Mouse (Mus musculus) neural tube, embryonic 12.5 days (tissue): ENCODE results near the gene 4931428F04Rik. TPM values are rescaled to one million over a fixed set of nuclear protein-coding genes. Genes with fewer than 3 reads are reported as not detected.
A peak's percentile ranks its signal among the peaks of the same experiment; 100 is the strongest.

Experiments
- ATAC-seq: fragments of 200-750 bp; cut with Nextera tagmentation; 2 replicates; pipeline ENCODE4 v1.8.0; 2017; ENCODE audit warnings: low read depth, mild to moderate bottlenecking, moderate TSS enrichment, moderate library complexity; ENCODE audit not compliant: low FRiP score
- H3K27ac ChIP-seq: fragments of 300-500 bp; sonication (generic); 2 replicates; pipeline ENCODE4 v1.5.1; 2016
- H3K27me3 ChIP-seq: fragments of 300-500 bp; sonication (generic); replicated peaks from 2 replicates; pipeline ENCODE4 v1.6.1; 2016; ENCODE audit warnings: mild to moderate bottlenecking
- H3K36me3 ChIP-seq: fragments of 300-500 bp; sonication (generic); 2 replicates; pipeline ENCODE4 v1.6.1; 2016; ENCODE audit warnings: mild to moderate bottlenecking
- H3K4me1 ChIP-seq: fragments of 300-500 bp; sonication (generic); 2 replicates; pipeline ENCODE4 v1.6.1; 2016
- H3K4me2 ChIP-seq: fragments of 300-500 bp; sonication (generic); replicated peaks from 2 replicates; pipeline ENCODE4 v1.6.1; 2016; ENCODE audit warnings: mild to moderate bottlenecking
- H3K4me3 ChIP-seq: fragments of 300-500 bp; sonication (generic); 2 replicates; pipeline ENCODE4 v1.5.1; 2016
- H3K9ac ChIP-seq: fragments of 300-500 bp; sonication (generic); 2 replicates; pipeline ENCODE4 v1.6.1; 2016; ENCODE audit warnings: mild to moderate bottlenecking
- H3K9me3 ChIP-seq: fragments of 300-500 bp; sonication (generic); 2 replicates; pipeline ENCODE4 v1.6.1; 2016; ENCODE audit warnings: mild to moderate bottlenecking
- WGBS: fragments of 180-500 bp; shearing (Covaris S2); methylation state at CpG from one replicate; pipeline ENCODE4 v1.1.7; 2016; 5-methylcytosine and 5-hydroxymethylcytosine counted together
- polyA plus RNA-seq: library from polyadenylated mRNA; unstranded; fragments of >200 nt; fragmentation: Nextera tagmentation; extraction: Ambion mirVana; gene quantifications from 2 replicates; pipeline ENCODE4 v1.2.1, GENCODE M21; 2016

The 4931428F04Rik gene
- 70.6 and 78.4 TPM in 2 replicates for polyA plus RNA-seq

DNA sequence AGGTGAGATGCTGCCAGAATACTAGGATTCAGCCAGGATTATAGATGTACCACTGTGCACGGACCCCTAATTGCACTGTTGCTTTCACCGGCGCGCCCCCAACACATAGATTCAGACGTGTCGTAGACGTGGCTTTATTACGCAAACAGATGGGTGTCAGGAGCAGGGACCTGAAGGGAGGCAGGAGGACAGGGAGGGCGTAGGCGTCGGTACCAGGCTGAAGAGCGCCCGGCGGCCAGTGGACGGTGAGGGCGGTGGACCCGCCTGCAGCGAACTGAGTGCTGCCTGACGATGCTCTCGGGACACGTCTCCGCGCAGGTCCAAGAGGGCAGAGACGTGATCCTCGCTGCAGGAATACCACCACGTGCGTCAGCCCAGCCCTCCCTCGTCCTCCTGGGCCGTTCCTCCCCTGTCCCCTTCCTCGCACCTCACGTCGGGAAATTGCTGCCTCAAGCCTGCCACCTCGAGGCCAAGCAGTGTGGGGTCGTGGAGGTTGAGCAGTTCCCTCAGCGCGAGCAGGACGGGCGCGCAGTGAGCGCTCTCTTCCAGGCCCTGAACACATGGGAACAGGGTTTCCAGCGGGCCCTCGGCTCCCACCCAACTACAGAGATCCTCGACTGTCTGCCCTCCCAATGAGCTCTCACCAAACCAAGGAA, at the start of gene 4931428F04Rik:
Gene 4931428F04Rik (minus strand): TSS at position 60 of the 656 bp plus-strand sequence.
- H3K36me3 ChIP-seq, result peaks cover 9% of the 10 kb centered on the region; the same call in 1 of the 2 replicates
- peaks cover 15% of the 10 kb centered on the region for H3K27me3 ChIP-seq
- 2% methylated on average over 43 of the region's 43 CpGs for WGBS
- H3K4me2 ChIP-seq, result peak within 1 kb of the TSS; percentile 80
- peak; percentile 33 for ATAC-seq
- H3K9me3 ChIP-seq, result no peaks in the 10 kb centered on the region
- peak within 1 kb of the TSS; percentile 41 for H3K9ac ChIP-seq
- H3K27ac ChIP-seq, result peak within 1 kb of the TSS; percentile 43
- H3K4me3 ChIP-seq, result peak within 1 kb of the TSS; percentile 42
- peaks cover 36% of the 10 kb centered on the region for H3K4me1 ChIP-seq

DNA sequence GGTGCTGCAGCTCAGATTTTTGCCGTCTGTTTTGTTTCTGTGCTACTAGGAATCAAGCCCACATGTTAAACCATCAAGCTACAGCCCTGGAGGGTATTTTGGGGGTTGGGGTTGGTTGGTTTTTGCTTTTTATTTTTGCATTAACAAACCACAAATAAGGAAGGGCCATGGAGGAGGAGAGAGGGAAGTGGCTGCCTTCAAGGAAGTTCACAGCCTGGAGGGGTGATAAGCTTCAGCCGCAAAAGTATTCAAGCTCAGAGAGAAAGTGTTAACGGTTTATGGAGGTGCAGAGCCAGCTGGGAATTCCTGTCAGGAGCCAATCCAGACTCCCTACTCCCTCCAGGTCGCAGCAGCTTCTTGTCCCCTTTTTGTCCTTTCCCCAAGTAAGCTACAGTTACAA, 49.3 kb upstream of the 4931428F04Rik start:
- no peak overlapping the region for H3K4me2 ChIP-seq
- no peak overlapping the region for H3K27ac ChIP-seq
- H3K4me1 ChIP-seq, result no peaks in the 10 kb centered on the region
- H3K27me3 ChIP-seq, result no peaks in the 10 kb centered on the region
- H3K4me3 ChIP-seq, result no peak overlapping the region
- 56% methylated on average over 4 of the region's 4 CpGs for WGBS
- no peaks in the 10 kb centered on the region for H3K9me3 ChIP-seq
- H3K36me3 ChIP-seq, result peaks cover 14% of the 10 kb centered on the region
- ATAC-seq, result no peak
- no peak overlapping the region for H3K9ac ChIP-seq

DNA sequence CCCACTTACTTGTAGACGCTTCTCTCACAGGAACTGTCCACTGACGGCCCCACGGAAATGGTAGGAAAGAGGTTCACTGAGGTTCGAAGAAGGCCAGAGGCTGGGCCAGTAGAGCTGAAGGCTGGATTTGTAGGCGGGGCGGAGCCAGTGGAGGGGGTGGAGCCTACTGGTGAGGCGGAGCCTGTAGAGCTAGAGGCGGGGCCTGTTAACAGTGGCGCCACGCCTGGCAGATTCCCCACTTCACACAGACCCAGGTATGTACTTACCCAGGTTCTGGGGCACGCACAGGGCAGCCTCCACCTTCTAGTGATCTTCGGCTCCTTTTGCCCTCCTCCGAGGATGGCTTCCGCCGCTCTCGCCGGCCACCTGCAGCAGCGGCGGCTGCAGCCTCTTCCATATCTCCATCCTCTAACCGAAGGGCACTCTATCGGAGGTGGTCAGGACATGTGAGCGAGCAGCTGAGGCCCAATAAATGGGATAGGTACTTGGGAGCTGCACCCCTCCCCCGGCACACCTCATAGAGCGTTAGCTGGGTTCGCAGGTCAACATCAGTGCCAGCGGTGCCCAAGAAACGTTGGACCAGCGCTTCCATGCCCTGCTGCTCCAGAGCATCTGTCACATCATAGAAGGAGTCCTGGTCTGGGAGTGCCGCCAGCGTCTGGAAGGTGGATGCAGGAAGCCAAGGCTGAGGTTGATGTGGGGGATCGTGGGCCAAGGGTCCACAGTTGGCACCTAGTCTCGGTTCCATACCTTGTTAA, 46.9 kb upstream of the 4931428F04Rik start:
- Histone ChIP-seq H3K4me3 (no peak overlapping the region), H3K27ac (no peak overlapping the region), H3K4me2 (no peak overlapping the region; the same call in 1 of the 2 replicates), H3K4me1 (no peaks in the 10 kb centered on the region), H3K9ac (no peak overlapping the region), H3K36me3 (peaks cover 28% of the 10 kb centered on the region), H3K27me3 (no peaks in the 10 kb centered on the region), H3K9me3 (no peaks in the 10 kb centered on the region)
- WGBS, result 46% methylated on average over 32 of the region's 32 CpGs
- ATAC-seq, result no peak

DNA sequence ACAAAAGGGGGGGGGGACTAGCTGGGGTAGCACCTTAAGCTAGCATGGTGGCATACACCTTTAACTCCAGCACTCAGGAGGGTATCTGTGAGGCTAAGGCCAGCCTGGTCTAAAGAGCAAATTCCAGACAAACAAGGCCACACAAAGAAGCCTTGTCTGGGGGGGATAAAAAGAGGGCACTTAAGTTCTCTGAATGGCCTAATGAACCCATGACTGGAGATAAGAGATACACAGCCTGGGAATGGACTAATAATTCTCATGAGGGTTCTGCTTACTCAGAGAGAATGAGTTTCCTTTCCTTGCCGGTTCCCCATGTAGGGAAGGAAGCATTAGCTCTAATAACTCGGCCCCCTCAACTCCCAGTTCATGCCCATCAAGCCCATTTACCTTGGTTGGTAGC, 42.9 kb upstream of the 4931428F04Rik start:
- no peak overlapping the region for H3K9ac ChIP-seq
- H3K36me3 ChIP-seq, result peaks cover 66% of the 10 kb centered on the region
- H3K4me1 ChIP-seq, result peaks cover 1% of the 10 kb centered on the region
- H3K9me3 ChIP-seq, result no peaks in the 10 kb centered on the region
- no peak overlapping the region for H3K27ac ChIP-seq
- no peak for ATAC-seq
- H3K4me3 ChIP-seq, result no peak overlapping the region
- no peak overlapping the region for H3K4me2 ChIP-seq
- H3K27me3 ChIP-seq, result no peaks in the 10 kb centered on the region
- WGBS, result 71% methylated on average over 2 of the region's 2 CpGs

DNA sequence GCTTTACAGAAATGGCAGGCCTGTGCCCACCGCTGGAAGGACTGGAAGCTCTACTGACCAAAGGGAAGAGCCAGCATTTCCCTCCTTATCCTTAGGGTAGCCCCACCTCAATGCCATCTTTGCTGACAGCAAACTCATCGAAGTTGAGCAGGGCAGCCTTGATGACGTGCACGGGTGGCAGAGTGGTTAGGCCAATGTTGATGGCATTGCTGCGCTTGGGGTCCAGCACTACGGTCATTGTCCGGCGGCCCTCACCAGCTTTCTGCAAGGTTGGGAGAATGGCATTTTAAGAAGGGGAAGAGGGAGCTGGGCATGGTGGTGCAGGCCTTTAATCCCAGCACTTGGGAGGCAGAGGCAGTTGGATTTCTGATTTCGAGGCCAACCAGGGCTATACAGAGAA, 42.3 kb upstream of the 4931428F04Rik start:
- Histone ChIP-seq H3K27ac (no peak overlapping the region), H3K9ac (0 out of 2 replicates have a peak overlapping the region, but pooled peaks have one; percentile 17), H3K9me3 (no peaks in the 10 kb centered on the region), H3K27me3 (no peaks in the 10 kb centered on the region), H3K4me3 (no peak overlapping the region), H3K36me3 (peaks cover 66% of the 10 kb centered on the region), H3K4me2 (no peak overlapping the region), H3K4me1 (peaks cover 7% of the 10 kb centered on the region)
- no peak for ATAC-seq
- 95% methylated on average over 9 of the region's 9 CpGs for WGBS

DNA sequence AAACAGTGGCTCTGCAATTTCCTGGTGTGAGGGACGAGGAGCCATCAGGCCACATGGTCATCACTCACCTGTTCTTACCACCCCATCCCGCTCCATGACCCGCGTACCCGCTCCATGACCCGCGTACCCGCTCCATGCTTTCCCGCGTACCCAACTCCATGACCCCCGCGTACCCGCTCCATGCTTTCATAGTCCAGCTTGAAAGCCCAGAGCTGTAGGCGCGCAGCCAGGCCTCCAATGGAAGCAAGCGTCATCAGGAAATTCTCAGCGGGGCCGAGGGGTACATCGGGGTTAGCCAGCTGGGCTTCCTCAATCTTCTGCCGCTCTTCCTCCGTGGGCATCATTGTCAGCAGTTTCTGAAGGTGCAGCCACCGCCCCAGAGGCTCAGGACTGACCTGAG, 41.8 kb upstream of the 4931428F04Rik start:
- Histone ChIP-seq H3K27ac (no peak overlapping the region), H3K27me3 (no peaks in the 10 kb centered on the region), H3K4me3 (no peak overlapping the region), H3K9ac (0 out of 2 replicates have a peak overlapping the region, but pooled peaks have one; percentile 17), H3K36me3 (peaks cover 66% of the 10 kb centered on the region), H3K4me2 (no peak overlapping the region), H3K4me1 (peaks cover 10% of the 10 kb centered on the region), H3K9me3 (no peaks in the 10 kb centered on the region)
- WGBS, result 95% methylated on average over 22 of the region's 22 CpGs
- no peak for ATAC-seq

DNA sequence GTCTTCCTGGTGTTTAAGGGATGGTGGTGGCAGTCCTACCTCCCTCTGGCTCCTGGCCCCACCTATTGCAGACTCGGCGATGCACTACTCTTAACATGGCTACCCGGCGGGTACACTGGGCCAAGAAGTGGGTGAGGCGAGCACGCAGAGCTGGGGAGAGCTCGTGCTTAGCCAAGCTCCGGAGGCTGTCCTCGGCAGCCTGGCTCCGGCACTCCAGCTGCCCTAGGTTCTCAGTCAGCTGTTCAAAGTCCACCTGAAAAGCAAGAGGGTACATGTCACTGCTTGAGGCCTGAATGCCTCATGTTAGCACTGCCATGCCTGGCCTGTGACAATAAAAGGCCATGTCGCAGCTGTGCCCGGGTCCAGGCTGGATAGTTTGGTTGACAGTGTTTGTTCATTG, 40.7 kb upstream of the 4931428F04Rik start:
- peaks cover 11% of the 10 kb centered on the region for H3K4me1 ChIP-seq
- H3K4me2 ChIP-seq, result no peak overlapping the region
- no peaks in the 10 kb centered on the region for H3K27me3 ChIP-seq
- H3K36me3 ChIP-seq, result peaks cover 62% of the 10 kb centered on the region
- no peak overlapping the region for H3K4me3 ChIP-seq
- H3K9me3 ChIP-seq, result no peaks in the 10 kb centered on the region
- H3K9ac ChIP-seq, result no peak overlapping the region
- 96% methylated on average over 12 of the region's 12 CpGs for WGBS
- ATAC-seq, result no peak
- H3K27ac ChIP-seq, result no peak overlapping the region

DNA sequence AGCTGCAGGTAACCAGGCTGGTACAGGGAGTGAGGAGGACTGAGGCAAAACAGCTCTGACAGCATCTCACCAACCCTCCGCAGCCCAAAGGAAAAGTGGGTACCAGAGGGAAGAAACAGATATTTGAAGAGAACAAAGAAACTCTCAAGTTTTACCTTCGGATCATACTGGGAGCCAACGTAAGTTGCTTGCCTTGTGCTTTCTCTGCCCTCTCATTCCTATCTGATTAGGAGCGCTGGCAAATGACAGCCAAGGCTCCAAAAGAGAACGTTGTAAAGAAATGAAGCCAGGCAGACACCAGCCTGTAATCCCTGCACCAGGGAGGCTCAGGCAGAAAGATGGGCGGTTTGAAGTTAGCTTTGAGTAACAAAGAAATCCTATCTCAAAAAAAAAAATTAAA, 37.3 kb upstream of the 4931428F04Rik start:
- Histone ChIP-seq H3K9me3 (no peaks in the 10 kb centered on the region), H3K27me3 (no peaks in the 10 kb centered on the region), H3K9ac (peak overlapping the region; percentile 71), H3K4me2 (peak overlapping the region; percentile 82), H3K27ac (no peak overlapping the region), H3K36me3 (peaks cover 54% of the 10 kb centered on the region), H3K4me1 (peaks cover 21% of the 10 kb centered on the region), H3K4me3 (peak overlapping the region; percentile 70)
- ATAC-seq, result no peak
- WGBS, result 49% methylated on average over 6 of the region's 6 CpGs

DNA sequence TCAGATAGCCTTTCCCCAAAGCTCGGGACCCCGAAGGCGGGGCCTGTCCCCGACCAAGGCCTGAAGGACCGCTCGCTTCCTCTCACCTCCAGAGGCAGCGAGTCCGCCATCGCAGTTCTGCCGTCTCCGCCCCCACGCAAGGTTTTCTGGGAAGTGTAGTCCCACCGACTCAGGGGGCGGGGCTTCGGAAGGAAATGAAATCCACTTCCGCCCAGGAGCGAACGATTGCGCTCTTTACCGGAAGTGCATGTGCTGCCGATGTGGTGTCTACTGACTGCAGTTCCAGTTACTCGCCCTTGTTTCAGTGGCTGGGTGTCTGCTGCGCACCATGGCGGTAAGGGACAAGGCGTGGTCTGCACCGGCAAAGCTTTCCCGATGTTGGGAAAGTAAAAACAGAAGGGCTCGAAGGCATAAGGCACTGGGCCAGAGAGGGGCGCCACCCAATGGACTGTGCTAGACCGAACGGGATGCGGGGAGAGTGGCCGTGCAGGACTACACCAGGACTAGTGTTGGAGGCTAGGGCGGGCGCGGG, 36.5 kb upstream of the 4931428F04Rik start, which contains the start of the genes Lrrc29 and Tmem208:
Gene Lrrc29 (minus strand): TSS at position 138 of the 532 bp plus-strand sequence.
Gene Tmem208 (plus strand): TSS at position 214 of the 532 bp plus-strand sequence.
- peak within 1 kb of the TSS; percentile 70 for H3K4me3 ChIP-seq
- WGBS, result under 1% methylated on average over 36 of the region's 36 CpGs

DNA sequence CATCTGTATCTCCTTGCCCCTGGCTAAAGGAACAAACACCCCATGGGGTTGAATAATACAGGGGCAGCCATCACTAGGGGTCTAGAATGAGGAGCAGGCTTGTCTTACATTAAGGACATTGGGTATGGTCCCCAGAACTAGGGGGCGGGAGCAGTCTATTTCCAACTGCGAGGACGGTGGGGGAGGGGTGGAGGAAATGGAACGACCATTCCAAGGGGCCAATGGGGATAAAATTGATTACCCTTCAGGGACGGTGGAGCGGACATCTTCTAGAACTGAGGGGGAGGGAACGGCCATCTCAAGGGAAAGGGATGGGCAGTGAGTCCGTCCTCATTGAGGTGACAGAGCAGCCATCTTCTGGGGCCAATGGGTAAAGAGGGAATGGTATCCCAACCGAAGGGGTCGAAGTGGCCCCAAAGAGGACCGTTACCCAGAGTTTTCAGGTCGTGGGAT, 36.0 kb upstream of the 4931428F04Rik start:
- ATAC-seq, result peak; percentile 68
- Histone ChIP-seq H3K36me3 (peaks cover 41% of the 10 kb centered on the region), H3K27me3 (no peaks in the 10 kb centered on the region), H3K4me1 (peaks cover 21% of the 10 kb centered on the region), H3K9ac (peak overlapping the region; percentile 80), H3K27ac (0 out of 2 replicates have a peak overlapping the region, but pooled peaks have one; percentile 43), H3K4me2 (peak overlapping the region; percentile 82), H3K9me3 (no peaks in the 10 kb centered on the region), H3K4me3 (peak overlapping the region; percentile 70)
- under 1% methylated on average over 12 of the region's 12 CpGs for WGBS

More for the DNA sequence above, 36.5 kb upstream of the 4931428F04Rik start, which contains the start of the genes Lrrc29 and Tmem208:
- Histone ChIP-seq H3K9ac (peak within 1 kb of the TSS; percentile 80), H3K9me3 (no peaks in the 10 kb centered on the region), H3K4me1 (peaks cover 21% of the 10 kb centered on the region), H3K36me3 (peaks cover 46% of the 10 kb centered on the region), H3K4me2 (peak within 1 kb of the TSS; percentile 82), H3K27ac (0 out of 2 replicates have a peak within 1 kb of the TSS, but pooled peaks have one; percentile 43), H3K27me3 (no peaks in the 10 kb centered on the region)
- peak; percentile 92 for ATAC-seq

DNA sequence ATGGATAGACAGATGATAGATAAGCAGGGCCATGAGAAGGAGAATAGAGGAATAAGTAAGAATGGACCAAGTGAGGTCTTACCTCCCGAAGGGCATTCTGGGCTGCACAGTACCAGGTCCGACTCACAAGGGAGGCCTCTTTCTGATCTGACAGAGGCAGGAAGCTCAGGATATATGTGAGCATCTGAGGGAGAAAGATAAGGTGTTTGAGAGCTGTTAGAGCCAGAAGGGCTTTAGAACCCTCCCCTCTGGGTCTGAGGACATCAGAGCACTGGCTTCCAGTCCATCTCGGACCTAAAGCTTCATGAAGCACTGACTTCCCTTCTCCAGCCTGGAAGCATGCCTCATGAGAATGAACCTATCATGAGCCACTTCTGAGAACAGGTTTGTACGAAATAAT, 33.5 kb upstream of the 4931428F04Rik start:
- 94% methylated on average over 4 of the region's 4 CpGs for WGBS
- no peak for ATAC-seq

DNA sequence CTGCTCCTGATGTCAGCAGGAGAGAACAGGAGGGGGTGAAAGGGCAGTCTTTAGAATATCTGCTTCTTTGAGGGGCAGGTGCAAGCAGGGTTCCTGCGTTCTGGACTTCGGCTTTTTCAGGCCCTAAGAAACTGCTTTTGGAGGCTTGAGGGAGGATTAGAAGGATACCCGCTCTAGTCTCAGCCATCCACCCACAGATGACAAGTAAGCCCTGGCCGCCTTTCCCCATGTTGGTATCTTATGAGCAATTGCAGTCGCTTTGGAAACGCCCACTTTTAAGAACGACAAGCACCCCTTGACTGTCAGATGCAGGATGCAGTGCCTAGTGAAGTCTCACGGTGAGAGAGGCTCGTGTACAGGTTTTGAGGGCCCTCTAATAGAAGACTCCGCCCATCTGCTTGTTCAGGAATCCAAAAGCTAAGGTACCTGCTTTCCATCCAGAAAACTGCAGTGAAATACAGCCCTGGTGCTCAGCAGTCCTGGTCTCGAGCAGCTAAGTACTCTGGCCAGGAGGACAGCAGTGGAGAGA, 29.1 kb upstream of the 4931428F04Rik start:
- H3K4me1 ChIP-seq, result no peaks in the 10 kb centered on the region
- WGBS, result 84% methylated on average over 11 of the region's 11 CpGs
- no peaks in the 10 kb centered on the region for H3K9me3 ChIP-seq
- H3K36me3 ChIP-seq, result peaks cover 53% of the 10 kb centered on the region
- H3K4me2 ChIP-seq, result no peak overlapping the region
- no peaks in the 10 kb centered on the region for H3K27me3 ChIP-seq
- H3K9ac ChIP-seq, result no peak overlapping the region
- no peak overlapping the region for H3K27ac ChIP-seq
- H3K4me3 ChIP-seq, result no peak overlapping the region
- no peak for ATAC-seq

More for the DNA sequence above, 33.5 kb upstream of the 4931428F04Rik start:
- no peak overlapping the region for H3K4me3 ChIP-seq
- no peak overlapping the region for H3K27ac ChIP-seq
- no peaks in the 10 kb centered on the region for H3K9me3 ChIP-seq
- no peaks in the 10 kb centered on the region for H3K27me3 ChIP-seq
- H3K9ac ChIP-seq, result no peak overlapping the region
- no peak overlapping the region for H3K4me2 ChIP-seq
- peaks cover 21% of the 10 kb centered on the region for H3K36me3 ChIP-seq
- H3K4me1 ChIP-seq, result peaks cover 21% of the 10 kb centered on the region
